Mouse (Mus musculus) spleen, postnatal 4 days (tissue): ENCODE results near the gene Cblc.

ENCODE experiments used
- DNase-seq, 2 experiments: peaks; one replicate each; pipeline ENCODE4 v3.0.0; 2022; ENCODE audit warnings: low spot score in 2 of 2

Gene Cblc

DNA sequence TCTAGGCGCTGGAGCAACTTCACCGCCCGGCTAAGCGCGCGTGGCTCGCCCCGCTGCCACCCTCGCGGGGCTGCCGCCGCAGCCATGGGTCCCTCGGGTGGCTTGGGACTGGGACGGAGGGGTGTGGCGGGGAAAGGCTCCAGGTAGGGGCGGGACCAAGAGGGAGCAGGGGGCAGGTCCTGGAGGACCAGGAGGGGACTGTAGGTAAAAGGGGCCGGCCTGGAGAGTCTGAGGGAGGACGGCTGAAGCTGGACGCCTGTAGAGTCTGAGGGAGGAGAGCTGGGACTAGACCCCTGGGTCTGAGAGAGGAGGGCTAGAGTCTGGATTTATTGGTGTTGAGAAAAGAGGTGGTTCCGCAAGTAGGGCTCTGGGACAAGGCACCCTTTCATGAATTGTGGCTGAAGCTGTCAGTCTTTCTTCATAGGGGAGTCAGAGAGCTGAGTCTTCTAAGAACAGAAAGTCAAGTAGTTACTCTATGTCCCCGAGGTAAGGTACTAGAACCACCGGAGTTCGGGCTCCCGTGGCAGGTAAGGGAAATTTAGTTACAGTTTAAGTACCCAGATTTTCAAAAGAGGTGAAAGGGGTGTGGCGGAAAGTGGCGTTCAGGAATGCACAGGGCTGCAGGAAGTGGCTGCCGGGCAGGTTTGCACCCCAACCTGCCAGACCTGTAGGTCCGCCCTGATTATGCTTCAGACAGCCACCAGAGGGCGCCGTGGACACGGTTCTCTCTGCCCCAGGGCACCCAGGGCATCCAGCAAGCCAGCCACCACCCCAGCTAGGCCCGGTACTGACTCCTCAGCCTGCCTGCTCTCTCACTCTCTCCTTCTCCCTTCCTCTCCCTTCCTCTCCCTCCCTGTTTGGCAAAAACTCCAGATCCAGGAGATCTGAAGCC is at the start of gene Cblc:
Gene Cblc (minus strand): TSS at position 113 of the 892 bp plus-strand sequence.
- peak; percentile 77 to 94 for DNase-seq

DNA sequence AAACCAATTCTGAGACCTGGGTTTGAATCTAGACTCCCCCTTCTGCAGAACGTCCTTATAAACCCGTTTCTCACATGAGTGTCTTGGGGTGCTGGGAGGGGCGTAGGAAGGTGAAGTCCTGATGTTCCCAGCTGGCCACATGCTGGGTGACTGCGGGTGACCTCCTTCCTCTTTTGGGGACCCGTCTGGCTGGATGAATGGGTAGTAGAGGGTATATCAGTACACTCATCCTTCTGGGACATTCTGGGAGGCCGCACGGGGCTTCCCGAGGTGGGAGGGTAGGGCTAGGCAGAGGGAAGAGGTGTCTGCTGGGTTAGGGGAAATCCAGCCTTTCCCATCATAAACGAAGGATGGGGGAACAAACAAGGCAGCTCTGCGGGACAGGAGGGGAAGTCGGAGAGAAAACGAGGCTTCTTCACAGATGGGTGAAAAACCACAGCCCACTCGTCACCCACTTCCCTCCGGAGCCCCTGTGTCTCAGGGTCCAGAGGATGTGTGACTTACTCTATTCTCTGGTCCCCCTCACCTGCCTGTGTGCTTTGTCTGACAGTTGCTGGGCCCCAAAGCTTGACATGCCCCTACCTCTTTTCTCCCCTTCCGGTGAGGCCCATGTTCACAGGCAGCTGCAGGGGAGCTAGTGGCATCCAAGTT is 48.0 kb upstream of the Cblc start:
- no peak for DNase-seq

DNA sequence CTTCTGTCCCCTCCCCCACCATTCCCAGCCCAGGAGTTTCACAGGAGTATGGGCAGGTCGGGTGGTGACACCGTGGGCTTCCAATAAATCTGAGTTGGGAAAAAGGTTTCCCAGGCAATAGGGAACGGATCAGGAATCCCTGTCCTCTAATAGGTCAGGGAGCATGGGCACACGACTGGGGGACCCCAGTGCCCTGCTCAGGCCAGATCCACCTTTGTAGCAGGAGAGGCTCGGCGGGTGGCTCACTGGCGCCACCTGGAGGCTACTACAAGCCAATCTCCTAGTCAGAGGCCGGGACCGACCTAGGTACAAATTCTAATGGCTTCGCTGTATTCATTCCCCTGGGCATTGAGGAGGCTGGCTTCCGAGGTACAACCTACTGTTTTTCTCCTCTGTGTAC is 47.0 kb upstream of the Cblc start:
- peak; percentile 68 to 88 for DNase-seq

- no peak for DNase-seq
Measured at GRCm38 (mm10) chr7:19842885-19843504, 46.4 kb upstream of the Cblc start.

- DNase-seq, result no peak
Measured at GRCm38 (mm10) chr7:19841686-19842413, 45.2 kb upstream of the Cblc start.

- no peak for DNase-seq
Measured at GRCm38 (mm10) chr7:19840936-19841335, 44.3 kb upstream of the Cblc start.

- DNase-seq, result no peak
Measured at GRCm38 (mm10) chr7:19840371-19840770, 43.8 kb upstream of the Cblc start.

DNA sequence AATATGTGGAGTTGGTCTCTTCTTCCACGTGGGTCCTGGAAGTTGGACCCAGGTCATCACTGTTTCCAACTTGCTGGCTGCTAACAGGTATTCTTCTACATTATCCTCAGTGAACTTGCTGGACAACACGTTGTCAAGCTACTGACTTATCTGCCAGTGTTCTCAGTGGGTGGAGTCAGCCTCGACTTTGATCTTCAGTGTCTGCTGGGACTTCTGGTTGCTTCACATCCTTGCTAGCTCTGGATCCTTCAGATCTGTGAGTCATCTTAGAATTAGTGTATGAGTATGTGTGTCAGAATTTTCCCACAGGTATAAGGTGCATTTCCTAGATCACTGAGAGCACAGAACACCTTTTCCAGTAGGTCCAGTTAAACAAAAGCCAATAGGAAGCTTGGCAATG is 40.2 kb upstream of the Cblc start:
- DNase-seq, result no peak

DNA sequence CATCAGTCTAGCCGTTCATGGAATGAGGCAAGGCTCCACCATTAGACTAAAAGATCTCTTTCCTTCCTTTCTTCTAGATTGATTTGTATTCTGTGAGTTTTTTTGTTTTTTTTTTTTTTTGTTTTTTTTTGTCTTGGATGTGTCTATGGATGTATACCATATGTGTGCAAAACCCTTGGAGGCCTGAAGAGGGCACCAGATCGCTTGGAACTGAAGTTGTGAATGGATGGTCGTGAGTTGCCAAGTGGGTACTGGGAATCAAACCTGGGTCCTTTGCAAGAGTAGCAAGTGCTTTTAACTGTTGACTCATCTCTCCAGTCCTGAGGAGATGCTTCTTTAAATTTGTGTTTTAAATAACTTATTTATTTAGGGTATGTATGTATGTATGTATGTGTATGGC is 37.4 kb upstream of the Cblc start:
- no peak for DNase-seq

DNA sequence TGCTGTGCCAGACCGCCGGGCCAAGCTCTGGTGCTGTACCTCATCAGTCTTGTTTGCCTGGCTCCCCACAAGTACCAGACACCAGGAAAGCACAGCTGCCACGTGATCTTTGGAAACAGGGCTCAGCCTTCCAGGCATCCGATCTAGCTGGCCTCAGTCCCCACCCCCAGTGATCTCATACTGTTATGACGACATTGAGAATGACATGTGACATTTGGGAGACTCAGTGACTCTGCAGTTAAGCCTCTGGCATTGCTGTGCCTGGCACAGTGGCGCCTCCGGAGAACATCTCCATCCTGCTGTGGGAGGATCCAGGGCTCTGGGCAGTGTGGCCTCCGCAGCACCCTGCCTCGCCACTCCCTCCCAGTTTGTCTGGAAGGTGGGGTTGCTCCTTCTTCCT is 35.2 kb upstream of the Cblc start:
- DNase-seq, result no peak

GRCm38 (mm10) chr7:19830682-19831156 is 34.1 kb upstream of the Cblc start:
- DNase-seq, result peak in 1 of 2 experiments; percentile 59

GRCm38 (mm10) chr7:19829694-19830093 is 33.1 kb upstream of the Cblc start:
- no peak for DNase-seq

- no peak for DNase-seq
Measured at GRCm38 (mm10) chr7:19826756-19827155, 30.1 kb upstream of the Cblc start.

DNA sequence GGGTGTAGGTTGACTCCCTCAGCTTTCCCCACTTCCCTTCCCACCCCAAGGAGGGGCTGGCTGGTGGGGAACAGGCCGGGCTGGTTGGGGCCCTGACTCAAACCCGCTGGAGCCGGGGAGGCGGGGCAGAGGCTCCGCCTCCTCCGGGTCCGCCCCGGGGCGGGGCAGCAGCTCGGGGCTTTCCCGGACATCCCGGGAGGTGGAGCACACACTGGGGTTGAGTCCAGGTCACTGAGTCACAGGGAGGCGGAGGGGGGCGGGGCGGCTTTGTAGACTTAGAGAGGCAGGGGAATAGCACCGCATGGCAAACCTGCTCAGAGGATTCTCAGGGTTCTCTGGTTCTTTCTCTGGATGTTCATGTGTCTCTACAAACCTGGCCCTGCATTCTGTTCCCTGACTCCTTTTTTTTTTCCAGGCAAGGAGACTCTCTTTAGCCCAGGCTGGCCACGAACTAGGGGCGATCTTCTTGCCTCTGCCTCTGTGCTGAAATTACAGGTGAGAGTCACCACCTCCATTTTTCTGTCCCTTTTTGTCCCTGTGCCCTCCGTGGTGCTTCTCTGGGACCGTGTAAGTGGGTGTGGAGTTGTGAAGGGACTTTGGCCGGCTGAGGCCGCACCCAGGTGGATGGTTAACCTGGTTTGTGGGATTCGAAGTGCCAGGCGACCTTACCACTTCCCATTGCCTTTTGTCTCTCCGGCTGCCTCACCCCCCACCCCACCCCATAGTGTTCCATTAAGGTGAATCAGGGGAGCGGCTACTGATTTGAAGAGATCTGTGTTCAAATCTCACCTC is 27.8 kb upstream of the Cblc start:
- DNase-seq, result peak; percentile 71 to 83

DNA sequence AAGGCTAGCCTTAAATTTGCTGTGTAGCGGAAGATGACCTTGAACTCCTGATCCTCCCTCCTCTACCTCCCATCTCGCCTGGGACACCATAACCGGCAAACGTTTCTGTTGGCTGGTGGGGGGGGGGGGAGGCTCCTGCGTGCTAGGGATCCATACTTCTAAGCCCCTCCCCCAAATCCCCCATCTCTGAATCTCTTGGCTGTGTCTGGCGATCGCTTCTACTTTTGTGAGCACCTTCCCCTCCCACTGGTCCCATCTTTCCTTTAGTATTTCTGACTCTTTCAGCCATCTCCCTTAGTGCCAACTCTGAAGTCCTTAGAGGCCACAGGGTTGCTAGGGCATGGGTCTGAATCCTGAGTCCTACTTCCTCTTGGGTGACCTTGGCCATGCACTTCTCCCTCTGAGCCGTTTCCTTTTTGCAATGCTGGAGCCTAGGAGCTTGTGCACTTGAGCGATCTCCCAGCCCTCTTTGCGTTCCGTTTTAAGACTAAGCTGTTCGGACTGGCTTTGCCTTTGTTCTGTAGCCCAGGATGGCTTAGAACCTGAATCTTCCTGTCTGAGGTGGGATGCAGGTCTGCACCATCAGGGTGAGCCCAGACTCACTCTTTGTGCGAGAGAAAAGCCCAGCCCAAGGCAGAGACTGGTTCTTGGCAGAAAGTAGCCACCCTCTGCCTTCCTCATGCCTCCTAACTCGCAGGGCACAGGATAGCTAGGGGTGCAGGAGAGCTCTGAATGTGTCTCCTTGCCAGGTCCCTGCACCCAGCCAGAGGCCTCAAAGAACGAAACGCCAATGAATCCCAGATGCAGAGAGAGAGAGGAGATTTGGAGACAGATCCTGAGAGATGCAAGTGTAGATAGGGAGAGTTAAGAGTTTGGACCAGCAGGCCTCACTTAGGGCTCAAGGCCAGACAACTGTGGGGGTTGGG is 26.9 kb upstream of the Cblc start:
- DNase-seq, result no peak

DNA sequence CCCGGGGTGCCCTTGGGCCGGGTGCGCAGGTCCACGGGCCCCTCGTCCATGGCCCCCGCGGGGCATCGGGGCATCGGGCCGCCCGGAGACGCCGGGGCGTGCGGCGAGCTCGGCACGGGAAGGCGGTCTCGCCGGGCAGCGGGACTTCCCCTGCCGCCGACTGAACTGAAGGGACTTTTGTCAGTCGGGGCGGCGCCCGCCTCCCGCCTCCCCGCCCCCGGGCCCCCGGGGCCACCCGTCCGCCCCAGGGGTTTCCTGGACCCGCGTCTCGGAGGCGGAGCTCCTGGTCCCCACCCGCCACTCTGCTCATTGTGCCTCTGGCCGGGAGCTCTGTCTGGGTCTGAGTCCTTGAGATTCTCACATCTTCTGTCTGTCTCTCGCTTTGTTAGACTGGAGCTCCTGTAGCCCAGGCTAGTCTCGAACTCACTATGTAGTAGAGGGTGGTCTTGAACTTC is 26.0 kb upstream of the Cblc start, which contains the start of gene Bcl3:
Gene Bcl3 (minus strand): TSS at position 167 of the 455 bp plus-strand sequence.
- peak; percentile 71 to 82 for DNase-seq

DNA sequence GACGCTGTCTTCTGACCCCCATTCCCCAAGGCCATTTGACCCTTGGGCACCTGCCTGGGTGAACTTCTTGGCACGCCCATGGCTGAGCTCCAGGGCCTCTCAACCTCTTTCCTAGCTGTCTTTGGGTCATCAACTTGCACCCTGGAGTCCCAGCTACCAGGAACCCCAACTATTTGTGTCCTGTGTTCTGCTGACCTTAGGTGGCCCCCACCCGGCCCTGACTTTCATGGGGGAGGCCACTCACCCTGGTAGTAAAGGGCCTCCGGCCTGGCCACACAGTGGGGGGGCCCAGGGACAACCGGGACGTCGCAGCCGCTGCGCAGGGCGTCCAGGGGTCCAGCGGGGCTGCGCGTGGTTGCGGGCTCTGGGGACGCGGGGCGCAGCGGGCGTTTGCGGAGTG is 25.6 kb upstream of the Cblc start:
- DNase-seq, result no peak

DNA sequence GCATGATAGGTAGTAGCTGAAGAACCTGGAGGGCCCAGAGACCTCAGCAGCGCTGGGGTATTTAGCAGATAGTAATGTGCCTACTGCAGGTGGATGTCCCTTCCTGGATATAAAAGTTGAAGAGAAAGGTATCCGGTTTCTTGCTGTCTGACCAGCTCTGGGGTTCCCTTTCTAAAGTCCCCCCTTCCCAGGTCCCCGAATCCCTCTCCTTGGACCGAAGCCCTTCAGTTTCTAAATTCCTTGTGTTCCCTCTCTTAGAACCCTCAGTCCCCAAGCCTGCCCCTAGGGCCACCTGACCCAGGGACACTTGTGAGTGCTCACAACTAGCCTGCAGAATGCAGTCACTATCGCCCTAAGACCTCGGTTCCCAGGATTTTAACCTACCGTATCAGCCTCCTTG is 25.0 kb upstream of the Cblc start:
- DNase-seq, result no peak

DNA sequence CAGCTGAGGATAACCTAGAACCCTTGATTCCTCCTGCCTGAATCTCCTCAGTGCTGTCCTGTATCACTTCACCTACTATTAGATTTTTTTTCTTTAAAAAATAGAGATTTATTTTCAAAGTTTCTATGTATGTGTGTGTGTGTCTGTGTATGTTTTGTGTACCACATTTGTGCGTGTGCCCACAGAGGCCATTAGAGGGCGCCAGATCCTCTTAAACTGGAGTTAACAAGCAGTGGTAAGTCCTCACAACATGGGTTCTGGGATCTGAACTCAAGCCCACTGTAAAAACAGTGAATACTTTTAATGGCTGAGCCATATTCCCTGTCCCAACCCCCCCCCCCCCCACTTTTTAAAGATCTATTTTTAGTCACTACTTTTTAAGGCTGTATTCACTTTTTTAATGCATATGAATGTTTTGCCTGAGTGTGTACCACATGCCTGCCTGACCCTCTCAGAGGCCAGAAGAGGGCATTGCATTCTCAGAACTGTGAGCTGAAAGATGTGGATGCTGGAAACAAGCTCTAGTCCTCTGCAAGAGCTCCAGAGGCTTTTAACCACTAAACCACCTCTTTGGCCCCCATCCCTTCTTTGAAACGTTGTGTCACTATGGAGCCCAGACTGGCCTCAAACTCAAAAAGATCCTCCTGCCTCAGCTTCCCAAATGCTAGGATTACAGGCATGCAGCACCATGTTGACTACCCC is 23.9 kb upstream of the Cblc start:
- DNase-seq, result no peak
